Mouse (Mus musculus): ENCODE data around the gene Ros1. TPM values are rescaled to one million over a fixed set of nuclear protein-coding genes. Genes with fewer than 3 reads are reported as not detected.

The Ros1 gene
- polyA plus RNA-seq, 1 experiment, result 0.01 TPM

DNA sequence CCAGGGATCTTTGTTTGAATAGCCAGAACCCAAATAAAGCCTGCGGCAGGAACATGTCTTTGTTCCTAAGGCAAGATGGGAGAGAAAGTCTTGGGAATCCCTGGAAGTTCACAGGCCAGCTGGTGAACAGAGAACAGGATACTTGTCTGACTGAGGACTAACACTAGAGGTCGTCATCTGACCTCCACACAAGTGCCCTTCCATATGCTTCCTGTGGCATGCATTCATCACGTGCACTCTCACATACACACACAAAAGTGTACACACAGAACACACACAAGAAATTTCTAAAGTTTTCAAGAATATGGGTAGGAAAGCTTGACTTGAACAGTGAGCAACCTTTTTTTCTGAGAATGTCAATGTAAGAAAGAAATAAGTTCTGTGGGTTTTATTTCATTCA lies 34.4 kb downstream of the Ros1 start:
- Histone ChIP-seq H3ac (ENCODE audit: control insufficient read depth, insufficient read length) (no peak overlapping the region), H3K4me3 (no peak overlapping the region), H3K79me2 (ENCODE audit: control insufficient read depth, insufficient read depth) (no peaks in the 10 kb centered on the region), H3K36me3 (ENCODE audit: control insufficient read depth, insufficient read depth) (no peaks in the 10 kb centered on the region), H3K27me3 (ENCODE audit: control insufficient read depth, insufficient read depth, insufficient read length) (no peaks in the 10 kb centered on the region), H3K4me2 (ENCODE audit: low read depth) (no peak overlapping the region)
- TF ChIP-seq MAX (IDR thresholded peaks at IDR 0.05; ENCODE audit: low read depth) (no peak), TCF3 (IDR thresholded peaks at IDR 0.05; ENCODE audit: insufficient read length, low read depth) (no peak), POLR2A (IDR thresholded peaks at IDR 0.05; ENCODE audit: insufficient read length, low read depth) (no peak), E2F4 (IDR thresholded peaks at IDR 0.05; ENCODE audit: insufficient read depth) (no peak), USF1 (IDR thresholded peaks at IDR 0.05; ENCODE audit: low read depth) (no peak), CEBPB (IDR thresholded peaks at IDR 0.05; ENCODE audit: insufficient read depth, poor library complexity, severe bottlenecking) (no peak), SRF (IDR thresholded peaks at IDR 0.05; ENCODE audit: control insufficient read depth, insufficient read length, low read depth) (no peak), POLR2AphosphoS2 (IDR thresholded peaks at IDR 0.05; ENCODE audit: insufficient read length, low read depth) (no peak)

DNA sequence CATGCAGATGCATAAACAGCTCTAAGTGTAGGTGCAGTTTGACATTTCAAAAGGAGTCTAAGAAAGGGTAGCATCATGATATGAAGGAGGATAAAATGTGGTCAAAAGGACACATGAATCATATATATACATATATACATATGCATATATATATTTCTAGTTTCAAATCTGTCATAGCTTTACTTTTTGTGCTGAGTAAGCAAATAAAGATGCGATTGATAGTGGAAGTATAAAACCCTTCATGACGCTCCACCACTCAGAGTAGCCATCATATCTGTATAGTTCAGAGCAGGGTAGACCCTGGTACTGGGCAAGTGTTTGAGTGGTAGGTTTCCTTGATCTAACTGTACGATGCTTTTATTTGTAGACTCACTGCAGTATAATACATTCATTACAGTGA lies 35.3 kb downstream of the Ros1 start:
- no peak overlapping the region for H3K4me2 ChIP-seq (ENCODE audit: low read depth)
- TF ChIP-seq POLR2A (IDR thresholded peaks at IDR 0.05; ENCODE audit: insufficient read length, low read depth) (no peak), TCF3 (IDR thresholded peaks at IDR 0.05; ENCODE audit: insufficient read length, low read depth) (no peak), USF1 (IDR thresholded peaks at IDR 0.05; ENCODE audit: low read depth) (no peak), MAX (IDR thresholded peaks at IDR 0.05; ENCODE audit: low read depth) (no peak), MYOD1 (IDR thresholded peaks at IDR 0.05; ENCODE audit: control insufficient read depth in 1 of 3, insufficient read length in 2 of 3, low read depth in 2 of 3) (no peak), E2F4 (IDR thresholded peaks at IDR 0.05; ENCODE audit: insufficient read depth) (no peak), SRF (IDR thresholded peaks at IDR 0.05; ENCODE audit: control insufficient read depth, insufficient read length, low read depth) (no peak), POLR2AphosphoS2 (IDR thresholded peaks at IDR 0.05; ENCODE audit: insufficient read length, low read depth) (no peak), REST (IDR thresholded peaks at IDR 0.05; ENCODE audit: insufficient read depth, insufficient read length) (no peak)
- no peak overlapping the region for H3K4me3 ChIP-seq
- H3K27me3 ChIP-seq (ENCODE audit: control insufficient read depth, insufficient read depth, insufficient read length), result no peaks in the 10 kb centered on the region
- no peaks in the 10 kb centered on the region for H3K36me3 ChIP-seq (ENCODE audit: control insufficient read depth, insufficient read depth)
- no peak overlapping the region for H3ac ChIP-seq (ENCODE audit: control insufficient read depth, insufficient read length)
- no peaks in the 10 kb centered on the region for H3K79me2 ChIP-seq (ENCODE audit: control insufficient read depth, insufficient read depth)

DNA sequence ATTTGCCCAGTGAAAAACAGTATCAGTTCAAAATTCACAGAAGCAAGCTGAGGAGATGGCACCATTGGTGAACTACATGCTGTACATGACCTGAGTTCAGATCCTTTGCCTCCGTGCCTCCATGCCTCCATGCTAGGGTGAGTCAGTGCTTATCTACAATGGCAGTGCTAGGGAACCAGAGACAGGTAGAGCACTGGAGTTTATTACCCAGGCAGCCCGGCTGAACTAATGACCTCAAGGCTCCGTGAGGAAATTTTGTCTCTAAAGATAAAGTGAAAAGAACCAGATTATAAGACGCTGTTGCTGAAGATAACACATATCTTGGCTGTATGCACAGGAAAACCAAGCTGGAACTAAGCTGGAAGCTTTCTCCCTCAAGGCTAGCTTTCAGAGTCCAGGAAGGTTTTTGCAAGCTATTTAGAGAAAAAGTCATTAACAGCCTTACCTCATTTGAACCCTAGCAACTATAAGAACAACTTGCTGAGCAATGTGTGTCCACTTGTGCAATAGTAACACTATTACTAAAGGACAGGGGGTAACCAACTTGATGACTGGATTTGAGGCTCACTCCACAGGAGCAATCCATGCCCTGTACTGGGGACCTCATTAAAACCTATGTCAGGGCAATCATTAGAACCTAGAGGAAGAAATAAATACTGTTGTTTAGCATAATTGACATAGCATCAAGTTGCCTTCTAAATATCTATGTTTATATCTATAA lies 61.5 kb downstream of the Ros1 start:
- H3K4me3 ChIP-seq, result no peak overlapping the region
- no peak for TF ChIP-seq USF1 (IDR thresholded peaks at IDR 0.05; ENCODE audit: low read depth)
- no peak for TF ChIP-seq TCF12 (IDR thresholded peaks at IDR 0.05; ENCODE audit: insufficient read depth, poor library complexity, severe bottlenecking)
- no peak for TF ChIP-seq MAX (IDR thresholded peaks at IDR 0.05; ENCODE audit: low read depth)
- no peak for TF ChIP-seq MYOG (IDR thresholded peaks at IDR 0.05; ENCODE audit: control insufficient read depth in 1 of 3, insufficient read depth in 1 of 3, insufficient read length in 2 of 3, low read depth in 2 of 3)
- no peak for TF ChIP-seq MYOD1 (IDR thresholded peaks at IDR 0.05; ENCODE audit: control insufficient read depth in 1 of 3, insufficient read length in 2 of 3, low read depth in 2 of 3)
- H3K27me3 ChIP-seq (ENCODE audit: control insufficient read depth, insufficient read depth, insufficient read length), result no peaks in the 10 kb centered on the region
- H3K4me2 ChIP-seq (ENCODE audit: low read depth), result no peak overlapping the region
- H3K79me2 ChIP-seq (ENCODE audit: control insufficient read depth, insufficient read depth), result no peaks in the 10 kb centered on the region
- H3ac ChIP-seq (ENCODE audit: control insufficient read depth, insufficient read length), result no peak overlapping the region
- H3K36me3 ChIP-seq (ENCODE audit: control insufficient read depth, insufficient read depth), result no peaks in the 10 kb centered on the region

DNA sequence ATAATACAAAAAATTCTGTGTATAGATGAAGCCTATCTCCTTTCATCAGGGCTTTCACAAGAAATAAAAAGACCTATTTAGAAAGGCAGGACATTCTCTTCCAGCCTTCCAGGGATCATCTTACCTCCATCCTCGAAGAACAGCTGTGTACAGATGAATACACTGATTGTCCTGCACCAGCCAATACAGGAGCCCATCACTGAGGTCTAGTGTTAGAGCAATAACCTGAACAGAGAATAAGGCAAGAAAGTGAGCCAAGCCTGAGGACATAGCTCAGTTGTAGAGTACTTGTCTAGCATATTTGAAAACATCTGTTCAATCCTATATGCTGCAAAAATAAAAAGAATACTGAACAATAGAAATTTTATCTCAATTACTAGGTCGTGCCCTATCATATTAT lies 64.3 kb downstream of the Ros1 start:
- Histone ChIP-seq H3K27me3 (ENCODE audit: control insufficient read depth, insufficient read depth, insufficient read length) (no peaks in the 10 kb centered on the region), H3K36me3 (ENCODE audit: control insufficient read depth, insufficient read depth) (no peaks in the 10 kb centered on the region), H3ac (ENCODE audit: control insufficient read depth, insufficient read length) (no peak overlapping the region), H3K79me2 (ENCODE audit: control insufficient read depth, insufficient read depth) (no peaks in the 10 kb centered on the region), H3K4me2 (ENCODE audit: low read depth) (no peak overlapping the region), H3K4me3 (no peak overlapping the region)
- TF ChIP-seq USF1 (IDR thresholded peaks at IDR 0.05; ENCODE audit: low read depth) (no peak), MYOD1 (IDR thresholded peaks at IDR 0.05; ENCODE audit: control insufficient read depth in 1 of 3, insufficient read length in 2 of 3, low read depth in 2 of 3) (no peak), MAX (IDR thresholded peaks at IDR 0.05; ENCODE audit: low read depth) (no peak), TCF12 (IDR thresholded peaks at IDR 0.05; ENCODE audit: insufficient read depth, poor library complexity, severe bottlenecking) (no peak), CEBPB (IDR thresholded peaks at IDR 0.05; ENCODE audit: insufficient read depth, poor library complexity, severe bottlenecking) (no peak), POLR2AphosphoS2 (IDR thresholded peaks at IDR 0.05; ENCODE audit: insufficient read length, low read depth) (no peak), POLR2A (IDR thresholded peaks at IDR 0.05; ENCODE audit: insufficient read length, low read depth) (no peak), REST (IDR thresholded peaks at IDR 0.05; ENCODE audit: insufficient read depth, insufficient read length) (no peak)

DNA sequence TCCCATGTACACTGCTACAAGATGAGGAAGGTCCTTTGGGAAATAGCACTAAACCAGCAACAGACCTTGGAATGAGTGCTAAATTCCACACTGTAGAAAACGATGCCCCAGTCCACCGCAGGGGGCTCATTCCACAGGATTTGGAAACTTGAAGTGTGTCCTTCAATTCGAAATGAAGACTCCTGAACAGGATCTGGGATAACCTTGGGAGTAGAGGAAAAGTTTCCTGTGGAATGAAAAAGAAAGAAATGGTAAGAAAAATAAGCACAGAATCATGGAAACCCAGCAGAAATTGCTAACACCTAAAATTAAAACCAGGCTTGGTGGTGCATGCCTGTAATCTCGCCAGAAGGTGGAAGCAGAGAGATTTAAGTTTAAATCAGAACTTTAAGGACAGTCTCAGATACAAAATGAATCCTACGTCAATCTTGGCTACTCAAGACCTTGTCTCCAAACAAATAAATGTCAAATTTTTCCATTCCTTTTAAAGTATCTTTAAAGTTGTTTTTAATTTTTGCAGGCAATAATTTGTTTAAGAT lies 66.1 kb downstream of the Ros1 start:
- TF ChIP-seq TCF12 (IDR thresholded peaks at IDR 0.05; ENCODE audit: insufficient read depth, poor library complexity, severe bottlenecking), result no peak
- no peak for TF ChIP-seq USF1 (IDR thresholded peaks at IDR 0.05; ENCODE audit: low read depth)
- TF ChIP-seq CEBPB (IDR thresholded peaks at IDR 0.05; ENCODE audit: insufficient read depth, poor library complexity, severe bottlenecking), result no peak
- no peak for TF ChIP-seq POLR2A (IDR thresholded peaks at IDR 0.05; ENCODE audit: insufficient read length, low read depth)
- no peak for TF ChIP-seq POLR2AphosphoS2 (IDR thresholded peaks at IDR 0.05; ENCODE audit: insufficient read length, low read depth)
- no peak for TF ChIP-seq TCF3 (IDR thresholded peaks at IDR 0.05; ENCODE audit: insufficient read length, low read depth)
- no peak for TF ChIP-seq REST (IDR thresholded peaks at IDR 0.05; ENCODE audit: insufficient read depth, insufficient read length)
- TF ChIP-seq MYOG (IDR thresholded peaks at IDR 0.05; ENCODE audit: control insufficient read depth in 1 of 3, insufficient read depth in 1 of 3, insufficient read length in 2 of 3, low read depth in 2 of 3), result no peak
- TF ChIP-seq MAX (IDR thresholded peaks at IDR 0.05; ENCODE audit: low read depth), result no peak
- no peak for TF ChIP-seq MYOD1 (IDR thresholded peaks at IDR 0.05; ENCODE audit: control insufficient read depth in 1 of 3, insufficient read length in 2 of 3, low read depth in 2 of 3)
- H3K4me3 ChIP-seq, result no peak overlapping the region

More for the DNA sequence above, 66.1 kb downstream of the Ros1 start:
- Histone ChIP-seq H3K27me3 (ENCODE audit: control insufficient read depth, insufficient read depth, insufficient read length) (no peaks in the 10 kb centered on the region), H3K79me2 (ENCODE audit: control insufficient read depth, insufficient read depth) (no peaks in the 10 kb centered on the region), H3ac (ENCODE audit: control insufficient read depth, insufficient read length) (no peak overlapping the region), H3K36me3 (ENCODE audit: control insufficient read depth, insufficient read depth) (no peaks in the 10 kb centered on the region), H3K4me2 (ENCODE audit: low read depth) (no peak overlapping the region)

Data from myocyte (in vitro differentiated cells).